Mouse (Mus musculus): ENCODE results near the gene Rab39. TPM values are rescaled to one million over a fixed set of nuclear protein-coding genes. Genes with fewer than 3 reads are reported as not detected.

Gene Rab39
- polyA plus RNA-seq, 1 experiment: not detected

Other genes with a start within 250 kb of the Rab39 start
- gene Atm, start 169.5 kb downstream of the Rab39 start, polyA plus RNA-seq (2012; fragmentation: generic; extraction: Trizol): 1.6 TPM
- 1.8 TPM for gene Npat, start 169.2 kb downstream of the Rab39 start, polyA plus RNA-seq (2012; fragmentation: generic; extraction: Trizol)
- 34.9 TPM for gene Acat1, start 95.8 kb downstream of the Rab39 start, polyA plus RNA-seq (2012; fragmentation: generic; extraction: Trizol)
- 10.2 TPM for gene Cul5, start 36.2 kb downstream of the Rab39 start, polyA plus RNA-seq (2012; fragmentation: generic; extraction: Trizol)
- gene Slc35f2, start 65.3 kb upstream of the Rab39 start, polyA plus RNA-seq (2012; fragmentation: generic; extraction: Trizol): 0.02 TPM
- not detected for gene Sln, start 143.9 kb upstream of the Rab39 start, polyA plus RNA-seq (2012; fragmentation: generic; extraction: Trizol)

Data from myocyte (in vitro differentiated cells).